Mouse (Mus musculus) midbrain, embryonic 14.5 days (tissue): ENCODE data around the gene Sdsl. TPM values are rescaled to one million over a fixed set of nuclear protein-coding genes. Genes with fewer than 3 reads are reported as not detected.

Experiments used
- ATAC-seq: fragments of 200-750 bp; cut with Nextera tagmentation; 2 replicates; pipeline ENCODE4 v1.8.0; 2017; ENCODE audit warnings: moderate number of reproducible peaks, moderate library complexity; ENCODE audit not compliant: low FRiP score, low TSS enrichment
- DNase-seq: peaks from one replicate; pipeline ENCODE4 v3.0.0-alpha.2; 2015
- H3K27ac ChIP-seq: fragments of 300-500 bp; sonication (generic); replicated peaks from 2 replicates; pipeline ENCODE4 v1.5.1; 2014; ENCODE audit warnings: mild to moderate bottlenecking, low read depth, low read length, moderate library complexity
- H3K27me3 ChIP-seq: fragments of 300-500 bp; sonication (generic); 2 replicates; pipeline ENCODE4 v1.6.1; 2014; ENCODE audit warnings: low read length, control low read depth, mixed read lengths; ENCODE audit not compliant: control insufficient read depth, insufficient read depth
- H3K36me3 ChIP-seq: fragments of 300-500 bp; sonication (generic); 2 replicates; pipeline ENCODE4 v1.6.1; 2014; ENCODE audit warnings: low read length, control low read depth; ENCODE audit not compliant: control insufficient read depth, insufficient read depth
- H3K4me1 ChIP-seq: fragments of 300-500 bp; sonication (generic); 2 replicates; pipeline ENCODE4 v1.6.1; 2014; ENCODE audit warnings: mild to moderate bottlenecking, antibody characterized with exemption, low read length, control low read depth; ENCODE audit not compliant: control insufficient read depth, insufficient read depth
- H3K4me2 ChIP-seq: fragments of 300-500 bp; sonication (generic); 2 replicates; pipeline ENCODE4 v1.6.1; 2014; ENCODE audit warnings: mild to moderate bottlenecking, low read length, moderate library complexity
- H3K4me3 ChIP-seq: fragments of 300-500 bp; sonication (generic); replicated peaks from 2 replicates; pipeline ENCODE4 v1.5.1; 2014; ENCODE audit warnings: low read depth, low read length
- H3K9ac ChIP-seq: fragments of 300-500 bp; sonication (generic); replicated peaks from 2 replicates; pipeline ENCODE4 v1.6.1; 2014; ENCODE audit warnings: mild to moderate bottlenecking, low read length, moderate library complexity
- H3K9me3 ChIP-seq: fragments of 300-500 bp; sonication (generic); 2 replicates; pipeline ENCODE4 v1.6.1; 2016; ENCODE audit warnings: low read length, control low read depth, mixed read lengths; ENCODE audit not compliant: control insufficient read depth
- whole genome bisulfite sequencing: fragments of 180-500 bp; shearing (Covaris S2); extraction: QIAGEN DNeasy Blood & Tissue Kit; methylation state at CpG from one replicate; pipeline ENCODE4 v1.1.7; 2014; 5-methylcytosine and 5-hydroxymethylcytosine counted together
- polyA plus RNA-seq: library from polyadenylated mRNA; unstranded; fragments of >200 nt; fragmentation: Nextera tagmentation; extraction: Ambion mirVana; gene quantifications from 2 replicates; pipeline ENCODE4 v1.2.1, GENCODE M21; 2014

Sdsl gene
- polyA plus RNA-seq, 1 experiment from 2014 or later: 6.0 TPM

- WGBS: 44% methylated on average over 7 of the region's 7 CpGs
Measured at GRCm38 (mm10) chr5:120456841-120457554, 15.6 kb downstream of the Sdsl start.

GRCm38 (mm10) chr5:120456253-120456652 is 16.4 kb downstream of the Sdsl start:
- Histone ChIP-seq H3K4me1 (no peaks in the 10 kb centered on the region), H3K4me3 (no peak overlapping the region), H3K27me3 (no peaks in the 10 kb centered on the region; the same call in 1 of the 2 replicates), H3K4me2 (no peak overlapping the region), H3K36me3 (no peaks in the 10 kb centered on the region), H3K9me3 (no peaks in the 10 kb centered on the region), H3K9ac (no peak overlapping the region), H3K27ac (no peak overlapping the region)
- 35% methylated on average over 1 of the region's 1 CpGs for WGBS
- DNase-seq (no peak), ATAC-seq (no peak)

More at GRCm38 (mm10) chr5:120456841-120457554, 15.6 kb downstream of the Sdsl start:
- H3K4me3 ChIP-seq: no peak overlapping the region
- no peaks in the 10 kb centered on the region for H3K36me3 ChIP-seq
- ATAC-seq (no peak), DNase-seq (no peak)
- H3K27ac ChIP-seq: no peak overlapping the region
- H3K4me1 ChIP-seq: no peaks in the 10 kb centered on the region
- H3K9ac ChIP-seq: no peak overlapping the region
- H3K27me3 ChIP-seq: no peaks in the 10 kb centered on the region; the same call in 1 of the 2 replicates
- H3K9me3 ChIP-seq: no peaks in the 10 kb centered on the region
- H3K4me2 ChIP-seq: no peak overlapping the region

- Histone ChIP-seq H3K36me3 (no peaks in the 10 kb centered on the region), H3K27ac (no peak overlapping the region), H3K4me2 (no peak overlapping the region), H3K27me3 (no peaks in the 10 kb centered on the region; the same call in 1 of the 2 replicates), H3K9me3 (no peaks in the 10 kb centered on the region), H3K9ac (no peak overlapping the region), H3K4me1 (no peaks in the 10 kb centered on the region), H3K4me3 (no peak overlapping the region)
- DNase-seq (no peak), ATAC-seq (no peak)
- WGBS: 80% methylated on average over 14 of the region's 14 CpGs
Measured at GRCm38 (mm10) chr5:120454756-120455337, 17.8 kb downstream of the Sdsl start.

- ATAC-seq (no peak), DNase-seq (peak; percentile 62)
- no peak overlapping the region for H3K4me3 ChIP-seq
- whole genome bisulfite sequencing: 51% methylated on average over 13 of the region's 13 CpGs
- no peak overlapping the region for H3K27ac ChIP-seq
- H3K4me2 ChIP-seq: no peak overlapping the region
- no peak overlapping the region for H3K9ac ChIP-seq
- no peaks in the 10 kb centered on the region for H3K9me3 ChIP-seq
- no peaks in the 10 kb centered on the region for H3K4me1 ChIP-seq
- H3K27me3 ChIP-seq: peaks cover 4% of the 10 kb centered on the region; the same call in 1 of the 2 replicates
- H3K36me3 ChIP-seq: no peaks in the 10 kb centered on the region
Measured at GRCm38 (mm10) chr5:120447305-120447704, 25.3 kb downstream of the Sdsl start.

- 6% methylated on average over 14 of the region's 14 CpGs for WGBS
- Histone ChIP-seq H3K36me3 (peaks cover 10% of the 10 kb centered on the region; the same call in 1 of the 2 replicates), H3K27ac (peak overlapping the region; percentile 97), H3K9ac (peak overlapping the region; percentile 92; the same call in 1 of the 2 replicates), H3K9me3 (no peaks in the 10 kb centered on the region), H3K27me3 (peaks cover 32% of the 10 kb centered on the region), H3K4me3 (peak overlapping the region; percentile 44), H3K4me1 (peaks cover 18% of the 10 kb centered on the region; the same call in 1 of the 2 replicates), H3K4me2 (peak overlapping the region; percentile 72)
- peak; percentile 51; the same call in 1 of the 2 replicates for ATAC-seq
- DNase-seq: peak; percentile 98
Measured at GRCm38 (mm10) chr5:120440733-120441132, 31.9 kb downstream of the Sdsl start.

GRCm38 (mm10) chr5:120439887-120440670 is 32.5 kb downstream of the Sdsl start:
- H3K9me3 ChIP-seq: no peaks in the 10 kb centered on the region
- H3K36me3 ChIP-seq: peaks cover 15% of the 10 kb centered on the region; the same call in 1 of the 2 replicates
- WGBS: 2% methylated on average over 61 of the region's 61 CpGs
- H3K27ac ChIP-seq: peak overlapping the region; percentile 97
- DNase-seq (peak; percentile 54), ATAC-seq (no peak)
- H3K4me2 ChIP-seq: peak overlapping the region; percentile 72
- H3K4me1 ChIP-seq: peaks cover 18% of the 10 kb centered on the region; the same call in 1 of the 2 replicates
- peak overlapping the region; percentile 44 for H3K4me3 ChIP-seq
- H3K27me3 ChIP-seq: peaks cover 38% of the 10 kb centered on the region
- H3K9ac ChIP-seq: peak overlapping the region; percentile 92

GRCm38 (mm10) chr5:120438991-120439710 is 33.5 kb downstream of the Sdsl start:
- H3K9ac ChIP-seq: peak overlapping the region; percentile 92
- peak overlapping the region; percentile 44 for H3K4me3 ChIP-seq
- peak overlapping the region; percentile 97 for H3K27ac ChIP-seq
- 3% methylated on average over 27 of the region's 27 CpGs for WGBS
- H3K36me3 ChIP-seq: peaks cover 22% of the 10 kb centered on the region
- ATAC-seq (no peak), DNase-seq (peak; percentile 55)
- no peaks in the 10 kb centered on the region for H3K9me3 ChIP-seq
- peaks cover 45% of the 10 kb centered on the region for H3K27me3 ChIP-seq
- H3K4me1 ChIP-seq: peaks cover 18% of the 10 kb centered on the region; the same call in 1 of the 2 replicates
- peak overlapping the region; percentile 72 for H3K4me2 ChIP-seq

GRCm38 (mm10) chr5:120438469-120438868 is 34.1 kb downstream of the Sdsl start:
- peaks cover 18% of the 10 kb centered on the region; the same call in 1 of the 2 replicates for H3K4me1 ChIP-seq
- DNase-seq (no peak), ATAC-seq (no peak)

More at GRCm38 (mm10) chr5:120438469-120438868, 34.1 kb downstream of the Sdsl start:
- Histone ChIP-seq H3K9me3 (no peaks in the 10 kb centered on the region), H3K36me3 (peaks cover 22% of the 10 kb centered on the region), H3K27me3 (peaks cover 50% of the 10 kb centered on the region), H3K9ac (peak overlapping the region; percentile 92), H3K4me2 (peak overlapping the region; percentile 72), H3K4me3 (peak overlapping the region; percentile 44), H3K27ac (peak overlapping the region; percentile 97)
- 2% methylated on average over 13 of the region's 13 CpGs for WGBS
